In the genomic region with DNA sequence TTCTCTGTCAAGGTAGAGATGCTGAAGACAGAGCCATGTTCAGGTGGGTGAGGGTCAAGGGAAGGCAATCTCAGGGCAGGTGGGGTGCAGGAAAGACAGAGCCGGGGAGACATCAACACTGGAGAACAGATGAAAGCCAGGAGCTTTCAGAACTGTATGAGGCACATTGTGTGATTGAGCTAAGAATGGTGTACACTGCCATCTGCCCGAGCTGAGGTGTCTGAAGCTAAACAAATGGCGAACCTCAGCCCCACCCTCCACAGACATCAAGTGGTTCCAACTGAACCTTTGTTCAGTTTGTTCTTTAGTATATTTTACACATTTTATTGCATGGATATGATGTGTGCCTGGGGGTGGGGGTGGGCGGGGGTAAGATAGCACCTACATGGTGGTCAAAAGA, we compare ENCODE assay signal across 15 mouse cellular contexts.
"Had no signal": no experiment of that assay in that cellular context is flagged by ENCODE, and none has a peak within 500 bp of the region (broad histone marks: within the 10 kb centered on the region; RNA-seq: fewer than 3 reads in every experiment).

No protein-coding gene starts in this region.

- DNase-seq: retina, postnatal 1 day; right cerebral cortex, adult 18-20 months; right cerebral cortex, postnatal 14 days; right cerebral cortex, postnatal 25 days; right cerebral cortex, postnatal 4 days; spleen, adult 18-20 months; thymus, adult 18-20 months; thymus, adult 2 months; thymus, postnatal 14 days; thymus, postnatal 25 days; thymus, postnatal 36 days; thymus, postnatal 4 days had no signal

- H3K36me3 ChIP-seq: neural tube, embryonic 15.5 days; stomach, embryonic 15.5 days had no signal

- H3K9me3 ChIP-seq: neural tube, embryonic 15.5 days; stomach, embryonic 15.5 days had no signal

- H3K27ac ChIP-seq: neural tube, embryonic 15.5 days; stomach, postnatal 0 days had no signal

- H3K4me1 ChIP-seq: stomach, embryonic 15.5 days had no signal

- H3K4me3 ChIP-seq: neural tube, embryonic 15.5 days; stomach, embryonic 15.5 days had no signal

- H3K27me3 ChIP-seq: neural tube, embryonic 15.5 days; stomach, embryonic 15.5 days had no signal
